Mouse (Mus musculus) left cerebral cortex, postnatal 14 days (tissue): ENCODE measurements around the gene Slc6a9. TPM values are rescaled to one million over a fixed set of nuclear protein-coding genes. Genes with fewer than 3 reads are reported as not detected.

Experiments
- DNase-seq, 2 experiments: peaks; one replicate each; pipeline ENCODE4 v3.0.0; 2021 to 2022; ENCODE audit warnings: low spot score in 2 of 2, mixed read lengths in 1 of 2
- intact Hi-C: fragments of 180-260 bp; cut with DNase I; formaldehyde crosslinking; loops from one replicate; pipeline ENCODE4 v1.15.1; 2025
- total RNA-seq, 2 experiments: library from RNA; stranded (reverse); gene quantifications; 2 replicates each; pipeline ENCODE4 v1.2.3; 2021

Gene Slc6a9
- total RNA-seq, 2 experiments from 2014 or later = 32.4 to 33.5 TPM

DNA sequence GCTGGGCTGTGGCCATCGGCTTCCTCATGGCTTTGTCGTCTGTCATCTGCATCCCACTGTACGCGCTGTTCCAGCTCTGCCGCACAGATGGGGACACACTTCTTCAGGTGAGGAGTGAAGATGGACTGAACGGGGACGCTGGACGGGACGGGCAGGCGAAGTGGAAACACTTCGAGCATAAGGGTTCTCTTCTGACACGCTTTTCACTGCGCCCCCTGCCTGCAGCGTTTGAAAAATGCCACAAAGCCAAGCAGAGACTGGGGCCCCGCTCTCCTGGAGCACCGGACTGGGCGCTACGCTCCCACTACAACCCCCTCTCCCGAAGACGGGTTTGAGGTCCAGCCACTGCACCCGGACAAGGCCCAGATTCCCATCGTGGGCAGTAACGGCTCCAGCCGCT is 33.5 kb downstream of the Slc6a9 start:
- peak in 1 of 2 experiments; percentile 69 for DNase-seq
- intact Hi-C loops = loop anchor here (5.0 kb wide), 1 partner anchor 41 kb away; no protein-coding TSS in a partner anchor

- no peak for DNase-seq
- intact Hi-C loops = loop anchor here (5.0 kb wide), 1 partner anchor 42 kb away; no protein-coding TSS in a partner anchor
Measured at GRCm38 (mm10) chr4:117869317-117869716, 35.0 kb downstream of the Slc6a9 start.

- no peak for DNase-seq
- intact Hi-C loops = no loop called here
Measured at GRCm38 (mm10) chr4:117870437-117870836, 36.1 kb downstream of the Slc6a9 start.

DNA sequence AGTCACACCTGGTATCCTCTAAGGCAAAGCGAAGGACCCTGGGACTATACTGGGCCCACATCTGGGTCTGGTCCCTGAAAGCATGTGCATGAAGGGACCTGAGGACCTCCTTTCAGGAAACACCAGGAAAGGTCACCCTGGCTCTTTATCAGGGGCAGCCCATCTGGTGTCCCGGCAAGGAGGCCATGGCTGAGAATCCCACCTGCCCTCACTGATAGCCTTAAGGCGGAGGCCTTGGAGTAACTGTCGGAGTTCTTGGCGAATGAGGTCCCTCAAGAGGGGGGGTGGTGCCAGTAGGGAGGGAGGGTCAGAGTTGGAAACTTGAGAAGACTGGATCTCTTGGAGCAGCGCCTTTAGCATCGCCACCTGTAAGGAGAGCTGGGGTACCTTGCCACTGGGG is 37.5 kb downstream of the Slc6a9 start:
- no peak for DNase-seq
- intact Hi-C loops = no loop called here

DNA sequence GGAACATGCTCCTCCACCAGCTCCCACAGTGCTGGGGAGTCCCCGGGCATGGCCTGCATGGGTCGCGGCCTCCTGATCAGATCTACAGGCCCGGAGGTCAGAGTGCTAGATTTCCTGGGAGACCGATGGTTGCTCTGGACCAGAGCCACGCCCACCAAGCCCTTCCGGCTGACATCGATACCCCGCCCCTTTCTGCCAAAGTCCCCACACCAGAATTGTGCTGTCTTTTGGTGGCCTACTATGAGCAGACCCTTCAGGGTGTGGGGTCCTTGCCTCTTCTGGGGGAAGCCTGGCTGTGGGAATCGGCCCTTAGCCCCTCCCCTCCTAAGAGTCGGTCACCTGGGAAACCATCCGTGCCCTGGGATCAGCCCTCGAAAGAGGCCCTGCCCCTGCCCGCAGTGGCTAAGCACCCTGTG is 38.2 kb downstream of the Slc6a9 start, which contains the start of gene Ccdc24:
Ccdc24 (minus strand) TSS at position 87 of the 416 bp plus-strand sequence.
- intact Hi-C loops = no loop called here
- no peak for DNase-seq

DNA sequence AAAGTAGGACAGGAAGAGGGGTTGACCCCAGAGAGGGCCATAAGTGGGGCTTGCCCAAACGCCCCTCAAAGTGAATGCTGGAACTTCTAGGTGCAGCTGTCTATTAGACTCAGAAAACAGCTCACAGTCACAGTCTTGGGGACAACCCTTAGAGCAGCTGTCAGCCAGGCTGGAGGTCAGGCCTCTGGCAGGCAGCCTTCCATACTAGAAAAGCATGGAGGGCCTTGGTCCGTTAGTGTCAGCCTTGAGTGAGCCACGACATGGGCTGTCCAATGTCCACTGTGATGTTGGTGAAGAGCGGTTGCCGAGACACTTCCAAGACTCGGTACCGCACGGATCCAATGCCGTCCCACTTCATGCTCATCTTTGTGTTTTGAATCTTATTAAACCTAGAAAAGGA is 39.3 kb downstream of the Slc6a9 start:
- intact Hi-C loops = no loop called here
- DNase-seq = no peak

- intact Hi-C loops = no loop called here
- no peak for DNase-seq
Measured at GRCm38 (mm10) chr4:117878301-117878700, 44.0 kb downstream of the Slc6a9 start.

- intact Hi-C loops = no loop called here
- DNase-seq = no peak
Measured at GRCm38 (mm10) chr4:117878703-117879102, 44.4 kb downstream of the Slc6a9 start.

DNA sequence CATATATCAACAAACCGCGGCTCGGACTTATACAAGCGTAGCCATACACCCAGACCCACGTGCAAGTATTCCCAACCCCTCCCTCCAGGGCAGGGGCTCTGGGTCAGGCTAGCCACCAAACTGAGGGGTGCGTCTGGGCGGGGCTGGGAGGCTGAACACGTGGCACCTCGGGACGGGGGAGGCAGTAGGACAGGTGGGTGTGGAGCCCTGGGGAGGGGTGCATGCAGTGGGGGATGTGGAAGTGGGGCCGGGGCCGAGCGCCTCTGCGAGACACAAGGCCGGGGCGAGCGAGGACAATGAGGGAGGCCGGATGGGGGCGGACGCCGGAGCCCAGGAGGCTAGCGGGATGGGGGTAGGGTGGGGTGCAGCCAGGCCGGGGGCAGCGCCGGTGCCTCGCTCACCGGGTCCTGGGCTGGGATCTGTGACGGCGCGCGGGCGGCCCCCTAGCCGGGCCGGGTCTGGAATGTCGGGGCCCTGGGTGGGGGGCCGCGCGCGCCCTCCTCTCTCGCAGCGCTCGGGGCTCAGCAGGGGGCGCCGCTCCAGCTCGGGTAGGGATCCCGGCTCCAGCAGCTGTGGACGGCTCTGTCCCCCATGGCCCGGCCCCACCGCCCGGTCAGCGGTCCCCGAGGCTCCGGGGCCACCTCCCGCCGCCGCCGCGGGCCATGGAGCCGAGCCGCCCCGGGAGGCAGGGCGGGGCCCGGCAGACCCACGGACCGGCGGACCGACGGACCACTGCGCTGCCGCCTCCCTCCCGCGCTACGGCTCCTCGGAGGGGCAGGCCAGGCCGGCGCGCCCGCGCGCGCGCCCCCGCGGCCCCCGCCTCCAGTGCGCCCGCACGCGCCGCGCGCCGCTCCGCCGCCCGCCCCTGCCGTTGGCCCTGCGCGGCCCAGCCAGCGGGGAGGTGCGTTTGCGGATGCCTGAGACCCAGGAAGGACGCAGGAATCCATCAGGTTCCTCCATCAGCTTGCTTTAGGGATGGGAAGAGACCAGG is 48.7 kb downstream of the Slc6a9 start, which contains the start of gene B4galt2:
B4galt2 (minus strand) TSS at position 787 of the 991 bp plus-strand sequence.
- intact Hi-C loops = no loop called here
- DNase-seq = peak in 1 of 2 experiments; percentile 71

DNA sequence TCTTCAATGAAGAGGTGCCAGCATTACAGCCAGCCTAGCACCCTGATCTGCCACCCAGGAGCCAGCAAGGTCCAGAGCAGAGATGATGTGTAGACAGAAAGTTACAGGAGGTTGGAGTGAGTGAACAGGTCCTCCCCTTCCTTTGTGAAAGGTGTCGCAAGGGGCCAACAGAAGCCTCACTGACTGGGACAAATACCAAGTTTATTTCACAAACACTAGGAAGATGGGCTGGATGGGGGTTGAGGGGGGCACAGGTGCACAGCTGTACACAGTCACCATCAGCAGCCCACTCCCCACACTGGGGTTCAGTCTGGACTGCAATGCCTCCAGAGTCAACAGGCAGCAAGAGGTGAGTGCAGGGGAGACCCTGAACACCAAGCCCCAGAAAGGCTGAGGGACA is 49.8 kb downstream of the Slc6a9 start:
- DNase-seq = no peak
- intact Hi-C loops = no loop called here

DNA sequence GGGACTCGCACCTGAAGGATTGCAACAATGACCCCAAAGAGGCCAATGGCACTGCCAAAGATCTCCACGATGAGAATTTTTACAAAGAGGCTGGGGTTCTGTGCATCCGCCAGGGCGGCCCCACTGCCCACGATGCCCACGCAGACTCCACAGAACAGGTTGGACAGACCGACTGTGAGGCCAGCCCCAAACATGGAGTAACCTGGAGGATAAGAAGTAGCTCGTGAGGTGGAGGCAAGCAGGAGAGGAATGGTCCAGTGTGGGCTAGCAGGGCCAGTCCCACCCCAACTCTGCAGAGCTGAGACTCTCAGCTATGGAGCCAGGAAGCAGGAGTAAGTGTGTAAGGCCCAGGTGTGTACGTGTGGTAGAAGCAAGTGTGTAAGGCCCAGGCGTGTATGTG is 50.8 kb downstream of the Slc6a9 start:
- DNase-seq = no peak
- intact Hi-C loops = no loop called here

- no peak for DNase-seq
- intact Hi-C loops = no loop called here
Measured at GRCm38 (mm10) chr4:117885994-117886393, 51.7 kb downstream of the Slc6a9 start.

DNA sequence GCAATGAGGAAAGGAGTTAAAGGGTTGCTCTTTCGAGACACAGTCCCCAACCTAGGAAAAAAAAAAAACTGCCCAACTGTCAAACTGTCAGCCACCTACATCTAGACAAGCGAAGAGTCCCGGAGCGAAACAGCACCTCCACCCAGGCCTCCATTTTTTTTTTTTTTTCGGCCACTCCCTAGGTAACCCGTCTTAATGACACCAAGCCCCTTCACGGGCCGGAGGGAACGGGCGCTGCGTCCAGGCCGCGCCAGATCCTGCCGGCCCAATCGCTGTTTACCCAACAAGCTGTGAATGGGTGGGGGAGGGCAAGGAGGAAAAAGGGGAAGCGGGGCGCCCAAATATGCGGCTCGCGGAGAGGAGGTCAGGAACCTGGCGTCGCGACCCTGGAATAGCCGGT is 52.3 kb downstream of the Slc6a9 start:
- intact Hi-C loops = no loop called here
- no peak for DNase-seq

- DNase-seq = peak; percentile 96
- intact Hi-C loops = no loop called here
Measured at GRCm38 (mm10) chr4:117887133-117887532, 52.8 kb downstream of the Slc6a9 start, which contains the start of gene Atp6v0b. Gene Atp6v0b, minus strand, starts transcription at chr4:117887333.

GRCm38 (mm10) chr4:117887920-117888319 is 53.6 kb downstream of the Slc6a9 start:
- intact Hi-C loops = no loop called here
- DNase-seq = no peak

DNA sequence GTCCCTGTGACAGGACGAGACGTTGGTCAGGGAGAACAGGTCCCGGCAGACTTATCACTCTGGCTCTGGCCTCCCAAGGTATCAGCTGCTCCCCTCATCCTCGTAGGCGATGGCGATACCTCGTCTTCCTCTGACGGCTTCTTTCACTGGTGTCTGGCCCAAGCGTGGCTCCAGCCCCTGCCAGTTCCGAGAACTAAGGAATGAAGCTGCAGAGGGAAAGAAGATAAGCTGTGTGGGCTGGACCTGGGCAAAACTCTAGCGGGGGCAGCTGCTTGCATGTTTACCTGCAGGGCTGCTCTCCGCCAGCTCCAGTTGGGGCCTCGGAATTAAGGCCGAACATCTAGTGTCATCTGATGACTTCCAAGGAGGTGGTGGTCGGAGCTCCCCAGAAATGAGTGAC is 55.2 kb downstream of the Slc6a9 start:
- no peak for DNase-seq
- intact Hi-C loops = no loop called here

DNA sequence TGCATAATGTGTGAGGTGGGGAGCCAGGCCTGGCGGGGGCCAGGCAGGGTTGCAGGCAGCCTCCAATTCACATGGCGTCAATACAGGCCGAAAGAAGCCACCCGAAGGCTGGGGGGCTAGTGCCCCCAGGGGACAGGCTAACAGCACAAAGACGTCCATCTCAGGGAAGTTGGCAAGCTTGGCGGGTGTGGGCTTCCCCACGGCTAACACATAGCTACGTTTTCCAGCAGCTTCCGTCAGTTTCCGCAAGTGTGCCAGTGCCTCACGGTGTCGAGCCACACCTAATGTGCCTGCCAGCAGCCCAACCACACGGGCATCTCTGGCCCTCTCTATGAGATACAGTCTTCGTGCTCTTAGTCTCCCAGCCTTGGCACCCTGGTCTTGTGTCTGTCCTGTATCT is 55.7 kb downstream of the Slc6a9 start:
- intact Hi-C loops = no loop called here
- DNase-seq = no peak

GRCm38 (mm10) chr4:117890750-117891149 is 56.4 kb downstream of the Slc6a9 start:
- intact Hi-C loops = no loop called here
- no peak for DNase-seq

DNA sequence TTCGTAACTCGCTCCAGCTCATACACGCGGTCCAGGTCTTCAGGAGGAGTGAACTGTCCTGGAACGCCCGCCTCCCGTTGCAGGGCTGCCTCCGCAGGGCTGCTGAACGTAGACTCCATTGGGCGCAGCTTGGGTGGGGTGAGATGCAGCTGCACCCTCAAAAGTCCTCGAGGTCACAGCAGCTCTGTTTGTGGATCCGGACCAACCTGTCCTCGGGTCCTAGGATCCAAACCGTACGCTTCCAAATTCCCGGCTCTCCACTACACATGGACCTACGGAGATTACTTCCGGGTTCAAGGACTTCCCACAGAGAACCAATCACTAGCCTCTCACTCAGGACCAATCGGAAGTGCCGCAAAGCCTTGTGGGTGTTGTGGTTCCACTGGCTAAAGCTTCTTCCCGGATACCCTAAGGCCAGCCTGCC is 57.4 kb downstream of the Slc6a9 start, which contains the start of gene Dph2:
Dph2 (minus strand) TSS at position 295 of the 424 bp plus-strand sequence.
- intact Hi-C loops = no loop called here
- peak; percentile 84 to 91 for DNase-seq

GRCm38 (mm10) chr4:117893376-117893775 is 59.1 kb downstream of the Slc6a9 start:
- intact Hi-C loops = no loop called here
- DNase-seq = no peak

GRCm38 (mm10) chr4:117894601-117895000 is 60.3 kb downstream of the Slc6a9 start:
- DNase-seq = no peak
- intact Hi-C loops = no loop called here
